Mouse (Mus musculus) CH12.LX (cell line): ENCODE results near the gene Dhcr7. TPM values are rescaled to one million over a fixed set of nuclear protein-coding genes. Genes with fewer than 3 reads are reported as not detected.

Source experiments
- DNase-seq: peaks from one replicate; pipeline ENCODE4 v3.0.0-alpha.2; 2013; ENCODE audit errors: extremely low read depth
- H3K27ac ChIP-seq: 2 replicates; pipeline ENCODE4 v1.5.1; 2012; ENCODE audit warnings: low read depth, mild to moderate bottlenecking, control low read depth, moderate library complexity; ENCODE audit not compliant: insufficient read depth
- H3K27me3 ChIP-seq: replicated peaks from 2 replicates; pipeline ENCODE3; 2012; ENCODE audit warnings: inconsistent platforms
- H3K36me3 ChIP-seq, 2 experiments: replicated peaks in 1 of 2; 2 replicates each; pipeline versions ENCODE3 to v1.6.1; 2012; ENCODE audit warnings: inconsistent platforms in 1 of 2, low read length in 1 of 2, mild to moderate bottlenecking in 1 of 2, mixed read lengths in 1 of 2, moderate library complexity in 1 of 2; ENCODE audit not compliant: control insufficient read depth in 1 of 2, insufficient read depth in 1 of 2
- H3K4me1 ChIP-seq, 2 experiments: 2 replicates each; pipeline ENCODE4 v1.6.1; 2012; ENCODE audit warnings: inconsistent platforms in 1 of 2, moderate library complexity in 1 of 2; ENCODE audit not compliant: insufficient read depth in 2 of 2, control insufficient read depth in 1 of 2
- H3K4me2 ChIP-seq: 2 replicates; pipeline ENCODE4 v1.6.1; 2012; ENCODE audit warnings: low read depth, mild to moderate bottlenecking, control low read depth; ENCODE audit not compliant: poor library complexity, insufficient read depth, severe bottlenecking
- H3K4me3 ChIP-seq, 3 experiments: fragments of 150-350 bp in 1 of 3; sonication (generic) in 1 of 3; replicated peaks in 1 of 3; 2 replicates each; pipeline versions ENCODE3 to v1.5.1; 2011 to 2012; ENCODE audit warnings: low read depth in 2 of 3, low read length in 2 of 3, mild to moderate bottlenecking in 2 of 3, moderate library complexity in 2 of 3, control low read depth in 1 of 3, improper control_type of control experiment in 1 of 3, inconsistent platforms in 1 of 3, mixed read lengths in 1 of 3; ENCODE audit not compliant: poor library complexity in 1 of 3
- H3K79me2 ChIP-seq: replicated peaks from 2 replicates; pipeline ENCODE4 v1.6.1; 2012; ENCODE audit warnings: mild to moderate bottlenecking, moderate library complexity; ENCODE audit not compliant: control insufficient read depth, poor library complexity, insufficient read depth, severe bottlenecking; ENCODE audit errors: extremely low read depth
- H3K9ac ChIP-seq: 2 replicates; pipeline ENCODE4 v1.6.1; 2012; ENCODE audit warnings: low read depth, mild to moderate bottlenecking, control low read depth, moderate library complexity; ENCODE audit not compliant: insufficient read depth
- H3K9me3 ChIP-seq: replicated peaks from 2 replicates; pipeline ENCODE3; 2012; ENCODE audit warnings: low read length, inconsistent platforms, mixed read lengths
- GABPA ChIP-seq: IDR thresholded peaks from 2 replicates; pipeline ENCODE4 v1.6.1; 2012; ENCODE audit warnings: low read depth, low read length, improper control_type of control experiment, inconsistent platforms; ENCODE audit not compliant: insufficient replicate concordance
- KAT2A ChIP-seq: IDR thresholded peaks from 2 replicates; pipeline ENCODE4 v1.6.1; 2012; ENCODE audit warnings: low read length, improper control_type of control experiment, inconsistent platforms; ENCODE audit not compliant: insufficient replicate concordance
- MAX ChIP-seq: IDR thresholded peaks from 2 replicates; pipeline ENCODE4 v1.6.1; 2011; ENCODE audit warnings: low read length, improper control_type of control experiment
- MAZ ChIP-seq: IDR thresholded peaks from 2 replicates; pipeline ENCODE4 v1.6.1; 2012; ENCODE audit warnings: low read depth, mild to moderate bottlenecking, inconsistent platforms, low read length, improper control_type of control experiment, moderate library complexity
- POLR2AphosphoS2 ChIP-seq: IDR thresholded peaks from 2 replicates; pipeline ENCODE4 v1.6.1; 2011; ENCODE audit warnings: low read depth, low read length, improper control_type of control experiment
- RAD21 ChIP-seq: IDR thresholded peaks from 2 replicates; pipeline ENCODE4 v1.6.1; 2011; ENCODE audit warnings: low read depth, mild to moderate bottlenecking, low read length, improper control_type of control experiment, moderate library complexity
- RCOR1 ChIP-seq: conservative IDR thresholded peaks from 2 replicates; pipeline ENCODE4 v1.6.1; 2012; ENCODE audit warnings: low read depth, mild to moderate bottlenecking, inconsistent platforms, low read length, improper control_type of control experiment
- SMC3 ChIP-seq: IDR thresholded peaks from 2 replicates; pipeline ENCODE4 v1.6.1; 2011; ENCODE audit warnings: low read depth, low read length, improper control_type of control experiment
- TBP ChIP-seq: conservative IDR thresholded peaks from 2 replicates; pipeline ENCODE4 v1.6.1; 2011; ENCODE audit warnings: low read depth, low read length, improper control_type of control experiment
- TCF12 ChIP-seq: IDR thresholded peaks from 2 replicates; pipeline ENCODE4 v1.6.1; 2014; ENCODE audit warnings: low read depth, mild to moderate bottlenecking, inconsistent platforms, low read length, improper control_type of control experiment
- UBTF ChIP-seq: IDR thresholded peaks from 2 replicates; pipeline ENCODE4 v1.6.1; 2012; ENCODE audit warnings: low read depth, mild to moderate bottlenecking, inconsistent platforms, low read length, improper control_type of control experiment, moderate library complexity
- ZC3H11A ChIP-seq: IDR thresholded peaks from 2 replicates; pipeline ENCODE4 v1.6.1; 2012; ENCODE audit warnings: low read depth, mild to moderate bottlenecking, inconsistent platforms, low read length, improper control_type of control experiment
- ZKSCAN1 ChIP-seq: IDR thresholded peaks from 2 replicates; pipeline ENCODE4 v1.6.1; 2012; ENCODE audit warnings: low read depth, inconsistent platforms, low read length, improper control_type of control experiment, borderline replicate concordance
- dilution Hi-C: fragments of 300-500 bp; cut with MboI; formaldehyde crosslinking; loops from 2 replicates; pipeline ENCODE4 v1.14.3; 2020; ENCODE audit warnings: low sequenced_read_pairs; ENCODE audit not compliant: extremely low pct_unique_long_range_greater_than_20kb, extremely low pct_ligation_motif_present
- in situ Hi-C: fragments of 300-500 bp; cut with MboI; formaldehyde crosslinking; loops from 3 replicates; pipeline ENCODE4 v1.14.3; 2019; ENCODE audit warnings: low sequenced_read_pairs, low pct_ligation_motif_present, low pct_unique_long_range_greater_than_20kb, mixed read lengths
- polyA plus RNA-seq: library from polyadenylated mRNA; unstranded; fragments of >175 nt; gene quantifications from 2 replicates; pipeline ENCODE4 v1.2.1, GENCODE M21; 2012; ENCODE audit warnings: low read depth; ENCODE audit not compliant: insufficient read length
- total RNA-seq, 2 experiments: library from RNA; depleted of rRNA; stranded (reverse); fragments of 300-350 nt in 1 of 2; fragments of >200 nt in 1 of 2; gene quantifications; 2 replicates each; pipeline ENCODE4 v1.2.3; 2012 to 2014

Dhcr7 gene
- total and polyA plus RNA-seq, 3 experiments = 18.1 to 60.3 (median 22.1) TPM

DNA sequence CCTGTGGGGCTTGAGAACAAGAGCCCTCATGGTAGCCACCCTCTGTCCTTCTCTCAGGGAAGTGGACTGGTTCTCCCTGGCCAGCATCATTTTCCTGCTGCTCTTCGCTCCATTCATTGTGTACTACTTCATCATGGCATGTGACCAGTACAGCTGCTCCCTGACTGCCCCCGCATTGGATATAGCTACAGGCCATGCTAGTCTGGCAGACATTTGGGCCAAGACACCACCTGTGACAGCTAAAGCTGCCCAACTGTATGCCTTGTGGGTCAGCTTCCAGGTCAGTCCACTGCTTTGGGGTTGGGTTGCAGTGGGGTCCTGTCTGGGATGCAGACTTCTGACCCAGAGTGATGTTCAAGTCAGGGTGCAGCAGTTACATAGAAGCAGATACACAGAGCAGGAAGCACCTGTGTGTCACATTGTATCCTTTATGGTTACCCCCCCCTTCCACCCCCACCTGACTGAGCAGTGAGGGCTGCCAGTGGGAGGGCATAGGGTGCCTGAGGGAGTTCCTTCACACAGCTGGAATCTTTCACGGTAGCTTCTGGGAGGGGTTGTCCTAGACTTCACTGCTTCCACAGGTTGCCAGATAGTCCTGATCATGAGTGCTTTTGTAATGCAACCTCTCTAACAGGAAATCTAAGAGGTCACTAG is 14.9 kb downstream of the Dhcr7 start:
- dilution Hi-C loops = no loop called here

DNA sequence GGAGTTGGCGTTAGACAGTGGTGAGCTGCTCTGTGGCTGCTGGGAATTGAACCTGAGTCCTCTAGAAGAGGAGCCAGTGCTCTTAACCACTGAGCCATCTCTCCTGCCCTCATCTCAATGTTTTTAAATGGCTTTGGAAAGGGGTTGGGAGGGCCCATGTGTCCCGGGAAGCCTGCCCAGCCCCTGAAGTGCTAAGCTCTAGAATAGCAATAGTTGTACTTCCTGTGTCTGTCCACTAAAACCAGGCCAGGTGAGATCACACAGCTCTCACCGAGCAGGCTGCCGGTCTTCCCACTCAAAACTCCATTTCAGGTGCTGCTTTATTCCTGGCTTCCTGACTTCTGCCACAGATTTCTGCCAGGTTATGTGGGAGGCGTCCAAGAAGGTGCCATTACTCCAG is 17.2 kb downstream of the Dhcr7 start:
- DNase-seq = no peak
- peaks cover 57 to 96% of the 10 kb centered on the region in 2 experiments for H3K36me3 ChIP-seq
- in situ Hi-C loops = no loop called here
- dilution Hi-C loops = no loop called here
- H3K79me2 ChIP-seq = no peaks in the 10 kb centered on the region
- no peaks in the 10 kb centered on the region for H3K9me3 ChIP-seq
- H3K27ac ChIP-seq = no peak overlapping the region
- H3K27me3 ChIP-seq = no peaks in the 10 kb centered on the region
- TF ChIP-seq RAD21 (no peak), MAX (no peak), MAZ (no peak), POLR2AphosphoS2 (no peak), TBP (no peak), GABPA (no peak), RCOR1 (no peak), SMC3 (no peak), KAT2A (no peak), UBTF (no peak)
- peaks cover 7 to 20% of the 10 kb centered on the region in 2 experiments; a peak in 3 of 4 replicates for H3K4me1 ChIP-seq
- H3K9ac ChIP-seq = no peak overlapping the region
- no peak overlapping the region for H3K4me2 ChIP-seq
- H3K4me3 ChIP-seq = no peak overlapping the region

More for the DNA sequence above, 14.9 kb downstream of the Dhcr7 start:
- H3K36me3 ChIP-seq = peaks cover 48 to 94% of the 10 kb centered on the region in 2 experiments
- TF ChIP-seq ZC3H11A = no peak
- no peak for TF ChIP-seq ZKSCAN1
- no peak for TF ChIP-seq TCF12
- no peak overlapping the region for H3K4me3 ChIP-seq
- no peak overlapping the region for H3K9ac ChIP-seq
- H3K79me2 ChIP-seq = no peaks in the 10 kb centered on the region
- DNase-seq = no peak
- in situ Hi-C loops = loop anchor here (10.0 kb wide), 1 partner anchor 67 kb away; no protein-coding TSS in a partner anchor
- H3K9me3 ChIP-seq = no peaks in the 10 kb centered on the region
- H3K4me1 ChIP-seq = peaks cover 7 to 23% of the 10 kb centered on the region in 2 experiments; a peak in 2 of 4 replicates
- no peak overlapping the region for H3K27ac ChIP-seq
- no peak overlapping the region for H3K4me2 ChIP-seq
- no peaks in the 10 kb centered on the region for H3K27me3 ChIP-seq
